Mouse (Mus musculus) subcutaneous adipose tissue, adult 2 months (tissue): Measurements from ENCODE around the gene Dph2. TPM values are rescaled to one million over a fixed set of nuclear protein-coding genes. Genes with fewer than 3 reads are reported as not detected.

Experiments
- polyA plus RNA-seq: library from polyadenylated mRNA; depleted of rRNA; stranded (reverse); fragments of >200 nt; gene quantifications from 2 replicates; pipeline ENCODE4 v1.2.3, GENCODE M21; 2012; ENCODE audit warnings: low replicate concordance; rRNA removed

Dph2 gene
- polyA plus RNA-seq: 10.1 and 22.4 TPM in 2 replicates

DNA sequence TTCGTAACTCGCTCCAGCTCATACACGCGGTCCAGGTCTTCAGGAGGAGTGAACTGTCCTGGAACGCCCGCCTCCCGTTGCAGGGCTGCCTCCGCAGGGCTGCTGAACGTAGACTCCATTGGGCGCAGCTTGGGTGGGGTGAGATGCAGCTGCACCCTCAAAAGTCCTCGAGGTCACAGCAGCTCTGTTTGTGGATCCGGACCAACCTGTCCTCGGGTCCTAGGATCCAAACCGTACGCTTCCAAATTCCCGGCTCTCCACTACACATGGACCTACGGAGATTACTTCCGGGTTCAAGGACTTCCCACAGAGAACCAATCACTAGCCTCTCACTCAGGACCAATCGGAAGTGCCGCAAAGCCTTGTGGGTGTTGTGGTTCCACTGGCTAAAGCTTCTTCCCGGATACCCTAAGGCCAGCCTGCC, at the start of gene Dph2:
Dph2 (minus strand) TSS at position 295 of the 424 bp plus-strand sequence.

GRCm38 (mm10) chr4:117929391-117929881, 37.6 kb upstream of the Dph2 start, which contains the start of gene Artn:
TSS of gene Artn (minus strand) at chr4:117929763.

DNA sequence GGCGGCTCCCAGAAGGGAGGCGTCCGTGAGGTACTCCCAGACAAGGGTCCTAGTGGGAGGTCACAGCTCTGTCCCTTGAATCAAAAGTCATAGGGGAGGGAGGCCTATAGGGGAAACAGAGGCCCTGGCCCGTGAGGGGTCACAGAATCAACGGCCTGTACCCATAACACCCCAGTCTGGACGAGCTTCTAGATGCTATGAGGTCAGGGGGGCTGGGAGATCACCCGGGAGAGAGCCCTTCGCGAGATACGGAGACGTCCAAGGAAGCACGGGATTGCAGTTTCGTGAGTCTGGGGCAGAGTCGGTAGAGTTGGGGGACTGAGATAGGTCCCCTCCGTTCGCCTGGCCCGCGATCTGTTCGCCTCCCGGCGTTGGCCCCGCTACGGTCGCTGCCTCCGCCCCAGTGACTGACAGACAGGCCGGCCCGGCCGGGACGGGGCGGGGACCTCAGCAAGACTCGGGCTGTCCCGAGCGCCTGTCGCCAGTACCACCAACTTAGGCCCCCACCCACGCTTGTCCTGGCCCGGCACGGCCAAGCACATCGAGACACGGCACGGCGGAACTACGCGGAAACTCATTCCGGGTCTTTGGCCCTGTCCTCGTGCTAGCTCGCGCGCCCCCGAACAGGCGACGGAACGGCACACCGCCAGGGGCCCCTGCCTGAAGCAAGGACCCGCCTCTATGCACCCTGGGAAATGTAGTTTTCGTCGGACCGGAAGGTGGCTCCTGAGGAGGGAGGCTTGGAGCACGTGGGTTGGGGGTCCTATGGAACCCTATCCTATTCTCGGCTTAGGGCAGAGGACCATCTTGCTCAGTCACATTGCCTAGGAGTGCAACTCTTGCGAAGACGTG, 23.0 kb upstream of the Dph2 start, which contains the start of gene Ipo13:
Ipo13 (minus strand) TSS at position 409 of the 852 bp plus-strand sequence.

DNA sequence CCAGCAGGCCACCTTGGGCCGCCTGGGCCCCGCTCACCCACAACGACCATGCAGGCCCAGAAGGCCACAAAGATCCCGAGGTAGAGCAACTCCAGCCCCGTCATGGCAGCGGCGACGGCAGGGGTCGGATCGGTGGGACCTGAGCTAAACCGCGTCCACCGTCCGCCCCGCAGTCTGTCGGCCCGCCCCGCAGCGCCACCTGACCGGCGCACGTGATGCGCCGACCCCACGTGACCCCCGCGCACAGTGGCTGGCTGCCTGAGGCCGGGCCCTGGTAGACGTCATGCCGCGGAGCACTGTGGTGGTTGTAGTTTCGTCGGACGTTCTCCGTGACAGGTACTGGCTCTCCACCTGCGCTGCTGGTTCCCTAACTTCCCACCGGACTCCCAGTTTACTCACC, 4.7 kb downstream of the Dph2 start, which contains the start of gene Atp6v0b:
Atp6v0b (minus strand) TSS at position 201 of the 400 bp plus-strand sequence.

DNA sequence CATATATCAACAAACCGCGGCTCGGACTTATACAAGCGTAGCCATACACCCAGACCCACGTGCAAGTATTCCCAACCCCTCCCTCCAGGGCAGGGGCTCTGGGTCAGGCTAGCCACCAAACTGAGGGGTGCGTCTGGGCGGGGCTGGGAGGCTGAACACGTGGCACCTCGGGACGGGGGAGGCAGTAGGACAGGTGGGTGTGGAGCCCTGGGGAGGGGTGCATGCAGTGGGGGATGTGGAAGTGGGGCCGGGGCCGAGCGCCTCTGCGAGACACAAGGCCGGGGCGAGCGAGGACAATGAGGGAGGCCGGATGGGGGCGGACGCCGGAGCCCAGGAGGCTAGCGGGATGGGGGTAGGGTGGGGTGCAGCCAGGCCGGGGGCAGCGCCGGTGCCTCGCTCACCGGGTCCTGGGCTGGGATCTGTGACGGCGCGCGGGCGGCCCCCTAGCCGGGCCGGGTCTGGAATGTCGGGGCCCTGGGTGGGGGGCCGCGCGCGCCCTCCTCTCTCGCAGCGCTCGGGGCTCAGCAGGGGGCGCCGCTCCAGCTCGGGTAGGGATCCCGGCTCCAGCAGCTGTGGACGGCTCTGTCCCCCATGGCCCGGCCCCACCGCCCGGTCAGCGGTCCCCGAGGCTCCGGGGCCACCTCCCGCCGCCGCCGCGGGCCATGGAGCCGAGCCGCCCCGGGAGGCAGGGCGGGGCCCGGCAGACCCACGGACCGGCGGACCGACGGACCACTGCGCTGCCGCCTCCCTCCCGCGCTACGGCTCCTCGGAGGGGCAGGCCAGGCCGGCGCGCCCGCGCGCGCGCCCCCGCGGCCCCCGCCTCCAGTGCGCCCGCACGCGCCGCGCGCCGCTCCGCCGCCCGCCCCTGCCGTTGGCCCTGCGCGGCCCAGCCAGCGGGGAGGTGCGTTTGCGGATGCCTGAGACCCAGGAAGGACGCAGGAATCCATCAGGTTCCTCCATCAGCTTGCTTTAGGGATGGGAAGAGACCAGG, 8.8 kb downstream of the Dph2 start, which contains the start of gene B4galt2:
B4galt2 (minus strand) TSS at position 787 of the 991 bp plus-strand sequence.

DNA sequence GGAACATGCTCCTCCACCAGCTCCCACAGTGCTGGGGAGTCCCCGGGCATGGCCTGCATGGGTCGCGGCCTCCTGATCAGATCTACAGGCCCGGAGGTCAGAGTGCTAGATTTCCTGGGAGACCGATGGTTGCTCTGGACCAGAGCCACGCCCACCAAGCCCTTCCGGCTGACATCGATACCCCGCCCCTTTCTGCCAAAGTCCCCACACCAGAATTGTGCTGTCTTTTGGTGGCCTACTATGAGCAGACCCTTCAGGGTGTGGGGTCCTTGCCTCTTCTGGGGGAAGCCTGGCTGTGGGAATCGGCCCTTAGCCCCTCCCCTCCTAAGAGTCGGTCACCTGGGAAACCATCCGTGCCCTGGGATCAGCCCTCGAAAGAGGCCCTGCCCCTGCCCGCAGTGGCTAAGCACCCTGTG, 19.4 kb downstream of the Dph2 start, which contains the start of gene Ccdc24:
Ccdc24 (minus strand) TSS at position 87 of the 416 bp plus-strand sequence.

Other genes starting within 250 kb of the Dph2 start
- 19.7 and 25.2 TPM in 2 replicates for gene Dmap1, start 209.8 kb downstream of the Dph2 start, polyA plus RNA-seq
- gene Gm12845, start 167.6 kb downstream of the Dph2 start, polyA plus RNA-seq: not detected in 2 replicates
- gene Klf17, start 126.4 kb downstream of the Dph2 start, polyA plus RNA-seq: not detected in 2 replicates
- gene Slc6a9, start 57.5 kb downstream of the Dph2 start, polyA plus RNA-seq: 17.3 and 51.7 TPM in 2 replicates
- 1.1 and 7.7 TPM in 2 replicates for gene Ccdc24, start 19.5 kb downstream of the Dph2 start, polyA plus RNA-seq
- gene B4galt2, start 8.5 kb downstream of the Dph2 start, polyA plus RNA-seq: 22.8 and 62.6 TPM in 2 replicates
- gene Atp6v0b, start 4.7 kb downstream of the Dph2 start, polyA plus RNA-seq: 401 and 431 TPM in 2 replicates
- 71.6 and 98.9 TPM in 2 replicates for gene Ipo13, start 23.0 kb upstream of the Dph2 start, polyA plus RNA-seq
- gene Artn, start 37.7 kb upstream of the Dph2 start, polyA plus RNA-seq: 0.33 and 11.4 TPM in 2 replicates
- gene St3gal3, start 242.9 kb upstream of the Dph2 start, polyA plus RNA-seq: 42.3 and 75.9 TPM in 2 replicates